Mouse (Mus musculus) erythroid progenitor cell, adult 5-6 weeks (primary cell): ENCODE results near the gene Zfp82. TPM values are rescaled to one million over a fixed set of nuclear protein-coding genes. Genes with fewer than 3 reads are reported as not detected.
"Not testable (repeated sequence)": the region's sequence is repeated elsewhere in the genome, so short reads cannot be mapped to it uniquely, and the experiment has no call there.

ENCODE experiments used
- ATAC-seq: replicated peaks from 2 replicates; pipeline ENCODE4 v1.8.0; 2016; ENCODE audit warnings: moderate number of reproducible peaks, mild to moderate bottlenecking, moderate TSS enrichment, inconsistent platforms; ENCODE audit not compliant: poor library complexity, low FRiP score, severe bottlenecking
- total RNA-seq, 2 experiments: library from RNA; stranded (forward) in 1 of 2; stranded (reverse) in 1 of 2; fragments of 150-400 nt in 1 of 2; fragments of 186-747, 209-891 nt in 1 of 2; gene quantifications; 2 replicates each; pipeline versions ENCODE4 v1.2.3 to v1.2.4; 2015 to 2017; ENCODE audit warnings: low replicate concordance in 2 of 2

Gene Zfp82
- total RNA-seq (2015; ENCODE audit: low replicate concordance): 0.84 and 4.0 TPM in 2 replicates
- total RNA-seq (2017; ENCODE audit: low replicate concordance): 0.64 and 2.4 TPM in 2 replicates

GRCm38 (mm10) chr7:30072146-30073028, at the start of gene Zfp82:
TSS of gene Zfp82 (minus strand) at chr7:30072900.
- peak; percentile 90 for ATAC-seq

- no peak for ATAC-seq
Observed at GRCm38 (mm10) chr7:30122188-30122530, 49.5 kb upstream of the Zfp82 start.

GRCm38 (mm10) chr7:30121308-30122187, 48.8 kb upstream of the Zfp82 start, which contains the start of gene Zfp382:
TSS of gene Zfp382 (plus strand) at chr7:30121942.
- peak; percentile 96 for ATAC-seq

GRCm38 (mm10) chr7:30117935-30118334, 45.2 kb upstream of the Zfp82 start:
- ATAC-seq: not testable (repeated sequence)

- ATAC-seq: no peak
Observed at GRCm38 (mm10) chr7:30116076-30116475, 43.4 kb upstream of the Zfp82 start.

GRCm38 (mm10) chr7:30099297-30099696, 26.6 kb upstream of the Zfp82 start:
- ATAC-seq: no peak

- ATAC-seq: no peak
Observed at GRCm38 (mm10) chr7:30095551-30096125, 22.9 kb upstream of the Zfp82 start.

GRCm38 (mm10) chr7:30094646-30095429, 22.1 kb upstream of the Zfp82 start, which contains the start of gene Zfp260:
TSS of gene Zfp260 (plus strand) at chr7:30094777.
- peak; percentile 77 for ATAC-seq

GRCm38 (mm10) chr7:30093918-30094415, 21.3 kb upstream of the Zfp82 start:
- ATAC-seq: no peak

GRCm38 (mm10) chr7:30092666-30093065, 20.0 kb upstream of the Zfp82 start:
- no peak for ATAC-seq

- ATAC-seq: peak; percentile 7; the same call in 1 of the 2 replicates
Observed at GRCm38 (mm10) chr7:30090970-30091585, 18.4 kb upstream of the Zfp82 start.

- peak; percentile 89 for ATAC-seq
Observed at GRCm38 (mm10) chr7:30090092-30090969, 17.6 kb upstream of the Zfp82 start, which contains the start of the genes Gm26920 and Zfp566. TSS of gene Gm26920 (minus strand) at chr7:30090410. TSS of gene Zfp566 (minus strand) at chr7:30090527.

- ATAC-seq: no peak
Observed at GRCm38 (mm10) chr7:30089405-30089804, 16.7 kb upstream of the Zfp82 start.

- ATAC-seq: no peak
Observed at GRCm38 (mm10) chr7:30086524-30086923, 13.8 kb upstream of the Zfp82 start.

GRCm38 (mm10) chr7:30064622-30065021, 8.1 kb downstream of the Zfp82 start:
- peak; percentile 31 for ATAC-seq

GRCm38 (mm10) chr7:30062478-30062877, 10.2 kb downstream of the Zfp82 start:
- no peak for ATAC-seq

- ATAC-seq: no peak
Observed at GRCm38 (mm10) chr7:30060341-30060740, 12.4 kb downstream of the Zfp82 start.

GRCm38 (mm10) chr7:30053591-30053990, 19.1 kb downstream of the Zfp82 start:
- ATAC-seq: no peak
